Mouse (Mus musculus) right cerebral cortex, postnatal 36 days (tissue): ENCODE measurements around the gene Rab19.
"Not testable (repeated sequence)": the region's sequence is repeated elsewhere in the genome, so short reads cannot be mapped to it uniquely, and the experiment has no call there.

Experiments used
- DNase-seq, 2 experiments: peaks; one replicate each; pipeline ENCODE4 v3.0.0; 2022; ENCODE audit warnings: low spot score in 2 of 2, mixed read lengths in 1 of 2

Rab19 gene

DNA sequence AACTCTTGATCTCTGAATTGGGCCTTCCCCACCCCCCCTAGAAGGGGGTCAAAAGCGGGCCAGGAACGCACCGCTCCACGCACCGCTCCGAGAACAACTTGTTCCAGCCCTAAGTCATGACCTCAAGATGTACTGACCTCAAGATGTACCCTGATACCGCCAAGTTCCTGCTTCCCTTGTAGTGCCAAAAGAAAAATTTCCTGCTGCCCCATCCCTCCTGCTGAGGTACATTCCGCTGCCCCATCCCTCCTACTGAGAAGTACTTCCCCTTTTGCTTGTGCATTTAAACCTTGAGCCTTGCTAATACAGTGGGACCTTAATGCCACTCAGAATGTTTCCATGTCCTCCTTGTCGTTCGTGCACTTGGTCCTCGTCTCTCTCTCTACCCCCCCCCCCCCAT is 49.7 kb downstream of the Rab19 start:
- DNase-seq = no peak

DNA sequence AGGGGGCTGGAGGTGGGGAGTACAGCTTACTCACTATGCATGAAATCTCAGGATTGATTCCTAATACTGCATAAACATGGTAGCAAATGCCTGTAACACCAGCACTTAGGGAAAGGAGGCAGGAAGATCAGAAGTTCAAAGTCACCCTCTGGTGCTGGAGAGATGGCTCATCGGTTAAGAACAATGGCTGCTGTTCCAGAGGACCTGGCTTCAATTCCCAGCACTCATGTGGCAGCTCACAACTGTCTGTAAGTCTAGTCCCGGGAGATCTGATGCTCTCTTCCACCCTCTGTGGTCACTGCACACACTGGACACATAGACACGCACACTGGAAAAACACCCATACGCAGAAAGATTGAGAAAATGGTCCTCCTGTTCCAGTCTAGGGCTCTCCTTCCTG is 52.2 kb downstream of the Rab19 start:
- DNase-seq = no peak

DNA sequence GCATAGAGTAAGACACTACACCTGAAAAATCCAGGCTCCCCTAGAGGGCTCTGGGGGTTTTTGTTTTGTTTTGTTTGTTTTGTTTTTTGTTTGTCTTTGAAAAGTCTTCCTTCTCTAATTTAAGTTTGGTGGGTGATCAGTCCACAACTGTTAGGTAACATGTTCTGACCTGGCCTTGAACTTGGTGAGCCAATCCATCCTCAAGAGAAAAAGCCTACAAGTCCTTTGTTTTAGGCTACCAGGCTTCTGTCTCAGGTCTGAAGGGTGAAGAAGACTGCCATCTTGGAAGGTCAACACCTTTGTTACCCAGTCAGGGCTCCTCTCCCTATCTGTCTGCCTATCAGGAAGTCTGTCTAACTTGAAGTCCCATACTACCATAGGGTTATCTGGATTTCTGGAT is 52.7 kb downstream of the Rab19 start:
- DNase-seq = no peak

DNA sequence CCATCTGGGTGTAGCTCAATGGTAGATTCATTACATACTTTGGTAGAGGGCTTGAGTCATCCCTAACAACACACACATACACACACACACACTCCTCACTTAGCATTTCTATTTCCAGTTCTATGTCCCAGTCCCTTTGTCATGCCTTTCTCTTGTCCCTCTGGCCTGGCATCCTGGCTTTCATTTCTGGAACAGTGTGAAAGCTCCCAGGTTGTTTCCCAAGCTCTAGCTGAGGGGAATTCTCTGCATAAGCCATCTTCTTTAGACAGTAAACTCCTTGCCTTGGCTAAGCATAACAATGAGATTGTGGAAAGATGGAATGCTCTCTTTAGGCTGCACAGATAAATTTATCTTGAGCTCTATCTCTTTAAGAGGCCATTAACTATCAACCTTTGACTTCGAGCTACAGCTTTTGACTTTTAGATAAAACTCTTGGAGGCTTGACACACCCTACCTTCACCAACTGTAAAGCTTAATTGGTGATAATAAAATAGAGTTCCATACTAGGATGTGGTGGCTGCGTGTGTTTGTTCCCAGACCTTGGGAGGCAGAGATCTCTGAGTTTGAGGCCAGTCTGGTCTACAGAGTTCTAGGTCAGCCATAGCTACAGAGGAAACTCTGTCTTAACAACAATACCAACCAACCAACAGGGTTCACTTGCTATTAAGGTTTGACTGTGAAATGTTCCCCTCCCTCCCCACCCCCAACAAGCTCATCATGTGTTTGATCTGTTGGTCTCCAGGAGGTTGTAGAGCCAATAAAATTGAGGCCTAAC is 53.3 kb downstream of the Rab19 start:
- no peak for DNase-seq

DNA sequence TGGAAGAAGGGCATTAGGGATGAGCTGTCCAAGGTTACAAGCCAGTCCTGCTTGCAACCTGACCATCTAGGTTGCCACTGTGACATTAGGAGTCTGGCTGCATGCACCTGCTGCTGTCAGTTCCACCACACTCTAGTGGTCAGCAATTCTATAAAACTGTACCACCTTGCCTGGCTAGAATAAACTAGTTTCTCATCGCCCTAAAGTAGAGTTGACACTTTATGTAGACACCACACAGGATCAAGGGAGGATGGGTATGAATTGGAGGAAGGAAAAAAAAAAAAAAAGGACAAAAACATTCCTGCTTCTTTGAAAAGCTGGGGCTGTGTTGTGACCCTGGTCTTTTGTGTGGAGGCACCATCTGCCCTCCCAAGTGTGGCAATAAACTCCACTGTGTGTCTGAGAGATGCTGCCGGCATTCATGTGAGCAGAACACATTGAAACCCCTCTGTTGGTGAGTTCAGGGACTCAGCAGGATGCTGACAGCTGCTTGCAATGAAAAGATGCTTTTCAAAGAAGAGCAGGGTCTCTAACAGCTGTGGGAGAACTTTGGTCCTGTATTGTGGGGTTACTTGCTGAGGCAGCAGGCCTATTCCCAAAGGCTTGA is 54.0 kb downstream of the Rab19 start:
- DNase-seq = no peak

DNA sequence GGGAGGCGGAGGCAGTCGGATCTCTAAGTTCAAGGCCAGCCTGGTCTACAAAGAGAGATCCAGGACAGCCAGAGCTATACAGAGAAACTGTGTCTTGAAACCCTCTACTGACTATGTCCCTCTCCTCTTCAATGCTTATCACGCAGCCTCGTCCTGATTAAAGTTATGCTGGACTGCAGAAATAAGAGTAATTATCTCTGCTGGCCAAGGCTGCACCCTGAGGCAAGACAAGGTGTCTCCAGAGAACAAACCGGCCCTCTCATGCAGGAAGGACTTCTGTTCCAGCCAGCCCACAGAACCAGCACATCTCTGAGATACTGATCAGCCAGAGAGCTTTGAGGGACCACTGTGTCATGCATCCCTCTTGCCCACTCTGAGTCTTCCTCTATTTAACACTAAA is 54.9 kb downstream of the Rab19 start:
- DNase-seq = no peak

DNA sequence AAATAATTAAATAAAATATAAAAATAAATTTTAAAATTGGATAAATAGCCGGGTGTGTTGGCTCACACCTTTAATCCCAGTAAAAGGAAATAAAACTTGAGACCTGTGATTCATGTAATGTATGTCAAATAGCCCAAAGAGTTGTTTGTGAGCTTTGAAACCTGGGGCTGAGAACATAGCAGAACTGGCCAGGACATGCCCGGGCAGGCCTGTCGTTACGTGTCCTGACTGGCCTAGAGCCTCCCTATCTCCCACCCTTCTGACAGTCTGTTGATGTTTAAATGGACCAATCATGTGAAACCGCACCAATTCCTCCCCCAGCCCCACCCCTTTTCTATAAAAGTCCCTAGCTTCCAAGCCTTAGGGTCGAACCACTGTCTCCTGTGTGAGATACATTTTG is 56.5 kb downstream of the Rab19 start:
- not testable (repeated sequence) for DNase-seq
